Mouse (Mus musculus): ENCODE measurements around the gene Sct. TPM values are rescaled to one million over a fixed set of nuclear protein-coding genes. Genes with fewer than 3 reads are reported as not detected.

Sct gene
- polyA plus RNA-seq, 1 experiment, result not detected

DNA sequence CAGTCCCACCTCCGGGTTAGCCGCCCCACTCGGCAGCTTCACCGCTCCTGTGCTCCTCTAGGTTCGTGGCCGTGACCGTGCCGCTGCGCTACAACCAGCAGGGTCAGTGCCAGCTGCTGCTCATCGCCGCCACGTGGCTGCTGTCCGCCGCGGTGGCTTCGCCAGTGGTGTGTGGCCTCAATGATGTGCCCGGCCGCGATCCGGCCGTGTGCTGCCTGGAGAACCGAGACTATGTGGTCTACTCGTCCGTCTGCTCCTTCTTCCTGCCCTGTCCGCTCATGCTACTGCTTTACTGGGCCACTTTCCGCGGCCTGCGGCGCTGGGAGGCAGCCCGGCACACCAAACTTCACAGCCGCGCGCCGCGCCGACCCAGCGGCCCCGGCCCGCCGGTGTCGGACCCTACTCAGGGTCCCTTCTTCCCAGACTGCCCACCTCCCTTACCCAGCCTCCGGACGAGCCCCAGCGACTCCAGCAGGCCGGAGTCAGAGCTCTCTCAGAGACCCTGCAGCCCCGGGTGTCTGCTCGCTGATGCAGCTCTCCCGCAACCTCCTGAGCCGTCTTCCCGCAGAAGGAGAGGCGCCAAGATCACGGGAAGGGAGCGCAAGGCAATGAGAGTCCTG is 15.0 kb upstream of the Sct start:
- Histone ChIP-seq H3K4me1 (ENCODE audit: control insufficient read depth, insufficient read depth, low read length) (peaks cover 24% of the 10 kb centered on the region), H3K27ac (ENCODE audit: insufficient read depth, low read depth, low read length) (no peak overlapping the region), H3K4me3 (ENCODE audit: insufficient read depth, low read depth, low read length) (peak overlapping the region; percentile 9)
- TF ChIP-seq POLR2A (IDR thresholded peaks at IDR 0.05; ENCODE audit: insufficient read depth, low read depth, low read length) (no peak), CTCF (IDR thresholded peaks at IDR 0.05; ENCODE audit: insufficient read depth, low read depth, low read length) (no peak)
- WGBS, result 1% methylated on average over 53 of the region's 53 CpGs

DNA sequence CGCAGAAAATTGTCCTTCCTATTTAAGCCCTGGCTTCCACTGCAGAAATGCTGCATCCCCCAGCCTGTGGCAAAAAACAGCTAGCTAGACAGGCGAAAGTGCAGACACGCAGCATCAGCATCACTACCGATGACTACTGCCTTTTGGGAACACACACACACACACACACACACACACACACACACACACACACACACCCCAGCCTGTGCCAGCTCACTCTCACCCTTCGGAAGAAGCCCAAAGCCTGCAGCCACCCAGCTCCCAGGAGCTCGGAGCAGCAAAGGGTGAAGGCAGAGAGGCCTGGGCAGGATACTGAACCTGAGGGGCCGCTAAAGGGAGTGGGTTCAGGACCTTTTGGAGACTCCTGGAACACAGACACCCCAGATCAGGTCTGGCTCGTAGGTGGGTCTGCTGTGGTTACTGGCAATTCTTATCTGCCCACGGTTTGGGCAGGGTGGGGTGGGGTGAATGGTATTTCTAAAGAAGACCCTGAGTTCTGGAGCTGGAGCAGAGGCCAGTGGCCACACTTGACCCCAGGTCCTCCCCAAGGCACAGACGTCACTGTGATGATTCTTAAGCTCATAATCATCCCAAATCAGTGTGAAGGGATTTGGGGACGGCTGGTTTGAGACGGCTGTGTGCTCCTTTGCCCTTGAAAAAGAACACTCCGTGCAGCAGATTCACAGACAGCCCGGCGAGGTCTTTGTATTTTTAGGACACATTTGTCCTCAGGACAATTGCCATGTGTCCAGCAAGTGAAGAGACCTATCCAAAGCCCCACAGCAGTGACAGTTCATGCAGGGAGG is 13.9 kb upstream of the Sct start:
- 57% methylated on average over 15 of the region's 15 CpGs for WGBS
- Histone ChIP-seq H3K4me3 (ENCODE audit: insufficient read depth, low read depth, low read length) (no peak overlapping the region), H3K4me1 (ENCODE audit: control insufficient read depth, insufficient read depth, low read length) (peaks cover 24% of the 10 kb centered on the region), H3K27ac (ENCODE audit: insufficient read depth, low read depth, low read length) (no peak overlapping the region)
- TF ChIP-seq POLR2A (IDR thresholded peaks at IDR 0.05; ENCODE audit: insufficient read depth, low read depth, low read length) (no peak), CTCF (IDR thresholded peaks at IDR 0.05; ENCODE audit: insufficient read depth, low read depth, low read length) (no peak)

DNA sequence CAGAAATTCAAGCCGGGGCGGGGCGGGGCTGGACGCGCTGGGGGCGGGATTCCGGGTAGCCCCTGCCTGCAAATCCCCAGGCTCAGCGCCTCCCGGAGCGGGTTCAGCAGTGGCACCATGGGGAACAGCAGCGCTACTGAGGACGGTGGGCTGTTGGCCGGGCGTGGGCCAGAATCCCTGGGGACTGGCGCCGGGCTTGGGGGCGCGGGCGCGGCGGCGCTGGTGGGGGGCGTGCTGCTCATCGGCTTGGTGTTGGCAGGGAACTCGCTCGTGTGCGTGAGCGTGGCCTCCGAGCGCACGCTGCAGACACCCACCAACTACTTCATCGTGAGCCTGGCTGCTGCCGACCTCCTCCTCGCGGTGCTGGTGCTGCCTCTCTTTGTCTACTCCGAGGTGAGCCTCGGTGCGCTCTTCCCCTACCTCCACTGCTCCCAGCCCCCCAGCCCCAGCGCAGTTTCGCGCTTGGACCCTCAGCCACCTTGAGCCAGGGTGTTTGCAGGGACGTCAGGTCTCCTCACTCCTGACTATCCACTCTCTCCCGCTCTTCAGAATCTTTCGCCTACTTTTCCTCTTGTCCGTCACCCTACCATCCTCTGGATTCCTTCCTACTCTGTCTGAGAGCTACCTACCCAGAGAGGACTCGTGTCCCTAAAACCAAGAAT is 13.1 kb upstream of the Sct start, which contains the start of gene Drd4:
Gene Drd4, plus strand, starts transcription at position 86 of the 662 bp plus-strand sequence.
- peak within 1 kb of the TSS; percentile 38 for H3K4me3 ChIP-seq (ENCODE audit: insufficient read depth, low read depth, low read length)
- WGBS, result 4% methylated on average over 46 of the region's 46 CpGs

DNA sequence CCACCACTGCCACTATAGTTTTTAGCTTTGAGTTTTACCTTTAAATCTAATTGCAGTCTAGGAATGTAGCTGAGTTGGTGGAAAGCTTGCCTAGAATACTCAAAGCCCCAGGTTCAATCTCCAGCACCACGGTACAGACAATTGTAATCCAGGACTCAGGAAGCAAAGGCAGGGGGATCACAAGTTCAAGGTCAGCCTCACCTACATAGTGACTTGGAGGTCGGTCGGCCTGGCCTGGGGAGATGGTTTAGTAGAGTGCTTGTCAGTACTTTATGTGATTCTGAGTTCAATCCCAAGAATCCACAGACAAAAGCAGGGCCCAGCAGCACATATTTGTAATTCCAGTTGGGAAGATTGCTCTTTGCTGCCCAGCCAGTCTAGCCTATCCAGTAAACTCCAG is 9.1 kb upstream of the Sct start:
- H3K4me3 ChIP-seq (ENCODE audit: insufficient read depth, low read depth, low read length), result no peak overlapping the region
- TF ChIP-seq CTCF (IDR thresholded peaks at IDR 0.05; ENCODE audit: insufficient read depth, low read depth, low read length) (no peak), POLR2A (IDR thresholded peaks at IDR 0.05; ENCODE audit: insufficient read depth, low read depth, low read length) (no peak)
- no peak overlapping the region for H3K27ac ChIP-seq (ENCODE audit: insufficient read depth, low read depth, low read length)
- WGBS, result 88% methylated on average over 3 of the region's 3 CpGs
- peaks cover 11% of the 10 kb centered on the region for H3K4me1 ChIP-seq (ENCODE audit: control insufficient read depth, insufficient read depth, low read length)

More for the DNA sequence above, 13.1 kb upstream of the Sct start, which contains the start of gene Drd4:
- Histone ChIP-seq H3K4me1 (ENCODE audit: control insufficient read depth, insufficient read depth, low read length) (peaks cover 24% of the 10 kb centered on the region), H3K27ac (ENCODE audit: insufficient read depth, low read depth, low read length) (no peak within 1 kb of the TSS)
- TF ChIP-seq POLR2A (IDR thresholded peaks at IDR 0.05; ENCODE audit: insufficient read depth, low read depth, low read length) (no peak), CTCF (IDR thresholded peaks at IDR 0.05; ENCODE audit: insufficient read depth, low read depth, low read length) (no peak)

DNA sequence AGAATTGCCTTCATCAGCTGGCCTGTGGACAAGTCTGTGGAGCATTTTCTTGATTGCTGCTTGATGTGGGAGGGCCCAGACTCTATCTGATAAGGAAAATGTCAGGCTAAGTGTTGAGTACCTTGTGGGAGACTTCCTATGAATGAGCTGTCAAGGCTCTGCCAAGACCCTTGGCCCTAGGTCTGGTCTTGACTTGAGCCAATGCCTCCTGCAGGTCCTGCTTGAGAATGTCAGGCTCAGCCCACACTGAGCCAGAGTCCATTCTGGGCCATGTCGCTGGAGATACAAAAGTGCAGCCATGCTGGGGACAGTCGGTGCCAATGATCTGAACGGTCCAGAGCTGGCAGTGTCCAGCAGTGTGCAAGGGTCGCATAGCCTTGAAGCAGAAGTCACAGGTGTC is 3.8 kb upstream of the Sct start:
- TF ChIP-seq CTCF (IDR thresholded peaks at IDR 0.05; ENCODE audit: insufficient read depth, low read depth, low read length) (no peak), POLR2A (IDR thresholded peaks at IDR 0.05; ENCODE audit: insufficient read depth, low read depth, low read length) (no peak)
- H3K27ac ChIP-seq (ENCODE audit: insufficient read depth, low read depth, low read length), result no peak overlapping the region
- peaks cover 9% of the 10 kb centered on the region for H3K4me1 ChIP-seq (ENCODE audit: control insufficient read depth, insufficient read depth, low read length)
- no peak overlapping the region for H3K4me3 ChIP-seq (ENCODE audit: insufficient read depth, low read depth, low read length)
- WGBS, result 66% methylated on average over 4 of the region's 4 CpGs

DNA sequence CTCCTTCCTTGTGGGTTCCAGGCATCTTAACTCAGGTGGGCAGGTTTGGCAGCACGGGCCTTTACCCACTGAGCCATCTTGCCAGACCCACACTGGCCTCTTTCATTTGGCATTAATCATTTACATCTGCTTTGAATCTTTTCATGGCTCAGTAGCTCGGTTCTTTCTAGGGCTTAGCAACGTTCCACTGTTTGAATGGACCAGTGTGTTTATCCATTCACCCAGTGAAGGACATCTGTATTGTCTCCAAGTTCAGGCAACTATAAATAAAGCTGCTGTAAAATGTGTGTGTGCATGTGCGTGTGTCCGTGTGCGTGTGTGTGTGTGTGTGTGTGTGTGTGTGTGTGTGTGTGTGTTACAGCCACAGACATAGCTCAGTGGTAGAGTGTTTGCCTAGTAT is 2.5 kb upstream of the Sct start:
- TF ChIP-seq CTCF (IDR thresholded peaks at IDR 0.05; ENCODE audit: insufficient read depth, low read depth, low read length), result no peak
- TF ChIP-seq POLR2A (IDR thresholded peaks at IDR 0.05; ENCODE audit: insufficient read depth, low read depth, low read length), result no peak
- Histone ChIP-seq H3K27ac (ENCODE audit: insufficient read depth, low read depth, low read length) (no peak overlapping the region), H3K4me1 (ENCODE audit: control insufficient read depth, insufficient read depth, low read length) (peaks cover 9% of the 10 kb centered on the region), H3K4me3 (ENCODE audit: insufficient read depth, low read depth, low read length) (no peak overlapping the region)
- 49% methylated on average over 6 of the region's 6 CpGs for WGBS

DNA sequence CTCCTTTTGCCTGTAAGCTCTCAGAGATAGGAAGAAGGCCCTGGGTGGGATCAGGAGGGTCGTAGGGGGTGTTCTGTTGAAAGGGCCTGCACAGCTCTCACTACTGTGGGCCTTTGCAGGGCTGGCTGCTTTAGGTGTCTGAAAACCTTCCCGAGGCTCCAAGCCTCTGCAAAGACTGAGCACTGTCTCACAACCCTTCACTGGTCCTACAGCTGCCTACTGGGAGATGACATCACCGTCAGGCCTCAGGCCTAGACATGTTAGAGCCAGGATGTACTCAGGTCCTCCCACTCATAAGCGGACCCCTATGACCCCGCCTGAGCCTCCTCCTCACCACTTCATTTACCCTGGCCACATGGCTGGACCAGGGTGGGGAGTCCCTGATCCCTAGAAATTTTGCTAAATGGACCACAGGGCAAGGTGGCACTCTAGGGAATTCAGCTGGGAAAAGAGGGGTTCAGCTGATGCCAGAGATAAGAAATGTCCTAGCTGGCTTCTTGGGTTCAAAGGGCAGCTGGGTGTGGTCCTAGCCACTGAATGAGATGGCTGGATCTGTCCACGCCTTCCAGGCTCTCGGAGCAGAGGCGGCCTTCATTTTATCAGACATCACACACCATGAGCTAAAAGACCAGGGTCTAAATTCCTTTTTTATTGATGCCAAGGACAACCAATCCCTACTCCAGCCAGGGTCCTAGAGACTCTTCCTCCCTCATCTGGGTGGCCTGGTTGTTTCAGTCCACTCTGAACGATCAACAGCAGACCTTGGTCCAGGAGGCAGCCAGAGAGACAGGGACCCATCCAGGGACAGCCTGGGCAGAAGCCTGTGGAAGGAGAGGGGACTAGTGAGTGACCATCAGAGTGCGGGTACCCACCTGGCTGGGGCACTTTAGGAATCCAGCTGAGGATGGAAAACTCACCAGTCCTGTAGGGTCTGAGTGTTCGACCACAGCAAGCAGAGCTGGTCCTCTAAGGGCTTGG is 943 bp downstream of the Sct start:
- Histone ChIP-seq H3K4me1 (ENCODE audit: control insufficient read depth, insufficient read depth, low read length) (peaks cover 9% of the 10 kb centered on the region), H3K27ac (ENCODE audit: insufficient read depth, low read depth, low read length) (no peak overlapping the region), H3K4me3 (ENCODE audit: insufficient read depth, low read depth, low read length) (no peak overlapping the region)
- TF ChIP-seq CTCF (IDR thresholded peaks at IDR 0.05; ENCODE audit: insufficient read depth, low read depth, low read length) (no peak), POLR2A (IDR thresholded peaks at IDR 0.05; ENCODE audit: insufficient read depth, low read depth, low read length) (no peak)
- WGBS, result 91% methylated on average over 11 of the region's 11 CpGs

DNA sequence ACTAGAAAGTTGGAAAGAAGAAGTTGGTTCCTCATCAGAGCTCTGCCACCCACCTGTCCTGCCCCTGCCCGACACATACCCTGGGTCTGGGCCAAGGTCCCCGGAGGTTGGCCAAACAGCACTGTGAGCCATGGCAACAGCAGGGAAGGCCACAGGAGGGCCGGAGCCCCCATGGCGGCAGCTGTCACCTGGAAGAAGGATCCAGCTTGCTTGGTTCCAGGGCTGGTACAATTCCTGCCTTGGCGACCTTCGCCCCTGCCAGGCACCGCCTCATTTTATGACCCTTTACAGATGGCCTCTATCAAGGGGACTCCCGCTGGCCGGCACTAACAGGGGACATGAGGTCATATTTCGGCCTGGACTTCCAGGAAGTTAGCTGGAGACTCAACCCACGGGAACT is 2.4 kb downstream of the Sct start, which contains the start of gene Cdhr5:
Gene Cdhr5, minus strand, starts transcription at position 241 of the 400 bp plus-strand sequence.
- no peak within 1 kb of the TSS for H3K4me3 ChIP-seq (ENCODE audit: insufficient read depth, low read depth, low read length)
- TF ChIP-seq POLR2A (IDR thresholded peaks at IDR 0.05; ENCODE audit: insufficient read depth, low read depth, low read length) (no peak), CTCF (IDR thresholded peaks at IDR 0.05; ENCODE audit: insufficient read depth, low read depth, low read length) (no peak)
- WGBS, result 83% methylated on average over 11 of the region's 11 CpGs
- H3K27ac ChIP-seq (ENCODE audit: insufficient read depth, low read depth, low read length), result no peak within 1 kb of the TSS
- H3K4me1 ChIP-seq (ENCODE audit: control insufficient read depth, insufficient read depth, low read length), result peaks cover 9% of the 10 kb centered on the region

Data from olfactory bulb, adult 2 months (tissue).